Mouse (Mus musculus) brain, embryonic 14.5 days (tissue): ENCODE results near the gene Ldlrad3.

Source experiments
- CTCF ChIP-seq: fragments of 200-500 bp; IDR thresholded peaks from 2 replicates; pipeline ENCODE4 v1.5.1; 2012; ENCODE audit warnings: inconsistent platforms, mild to moderate bottlenecking, moderate library complexity, borderline replicate concordance; ENCODE audit not compliant: insufficient read depth, insufficient read length; ENCODE audit errors: extremely low read depth
- POLR2A ChIP-seq: fragments of 200-500 bp; IDR thresholded peaks from 2 replicates; pipeline ENCODE4 v1.6.1; 2012; ENCODE audit warnings: mild to moderate bottlenecking, inconsistent platforms, borderline replicate concordance; ENCODE audit not compliant: poor library complexity, insufficient read depth, insufficient read length, severe bottlenecking; ENCODE audit errors: extremely low read depth

GRCm38 (mm10) chr2:101918518-101918917 is 267.7 kb downstream of the Ldlrad3 start:
- no peak for TF ChIP-seq CTCF
- no peak for TF ChIP-seq POLR2A
